Mouse (Mus musculus) hindbrain, embryonic 11.5 days (tissue): ENCODE measurements at regions not wholly inside any gene's neighbourhood (a gene's known extent, or its start where the extent isn't known, plus 50 kb on each side); places are given as distances from the start of the nearest gene placed in this dataset.

ENCODE experiments used
- ATAC-seq: fragments of 200-750 bp; cut with Nextera tagmentation; 2 replicates; pipeline ENCODE4 v1.8.0; 2017; ENCODE audit warnings: mild to moderate bottlenecking, moderate TSS enrichment, moderate library complexity; ENCODE audit not compliant: low FRiP score
- DNase-seq: peaks from one replicate; pipeline ENCODE4 v3.0.0-alpha.2; 2015; ENCODE audit warnings: low spot score
- H3K27ac ChIP-seq: fragments of 300-500 bp; sonication (generic); 2 replicates; pipeline ENCODE4 v1.5.1; 2014; ENCODE audit warnings: mild to moderate bottlenecking, low read depth, low read length
- H3K27me3 ChIP-seq: fragments of 300-500 bp; sonication (generic); 2 replicates; pipeline ENCODE4 v1.6.1; 2014; ENCODE audit warnings: mild to moderate bottlenecking, low read length, moderate library complexity, mixed read lengths; ENCODE audit not compliant: control insufficient read depth, insufficient read depth
- H3K36me3 ChIP-seq: fragments of 300-500 bp; sonication (generic); 2 replicates; pipeline ENCODE4 v1.6.1; 2014; ENCODE audit warnings: mild to moderate bottlenecking, low read length, moderate library complexity, mixed read lengths; ENCODE audit not compliant: control insufficient read depth, insufficient read depth
- H3K4me1 ChIP-seq: fragments of 300-500 bp; sonication (generic); replicated peaks from 2 replicates; pipeline ENCODE4 v1.6.1; 2014; ENCODE audit warnings: low read length, mixed read lengths; ENCODE audit not compliant: control insufficient read depth, insufficient read depth
- H3K4me2 ChIP-seq: fragments of 300-500 bp; sonication (generic); replicated peaks from 2 replicates; pipeline ENCODE4 v1.6.1; 2014; ENCODE audit warnings: mild to moderate bottlenecking, low read depth, low read length
- H3K4me3 ChIP-seq: fragments of 300-500 bp; sonication (generic); 2 replicates; pipeline ENCODE4 v1.5.1; 2014; ENCODE audit warnings: low read depth, low read length
- H3K9ac ChIP-seq: fragments of 300-500 bp; sonication (generic); 2 replicates; pipeline ENCODE4 v1.6.1; 2014; ENCODE audit warnings: low read depth, low read length
- H3K9me3 ChIP-seq: fragments of 300-500 bp; sonication (generic); 2 replicates; pipeline ENCODE4 v1.6.1; 2016; ENCODE audit warnings: low read length; ENCODE audit not compliant: control insufficient read depth
- WGBS: fragments of 180-500 bp; shearing (Covaris S2); extraction: QIAGEN DNeasy Blood & Tissue Kit; methylation state at CpG from one replicate; pipeline ENCODE4 v1.1.7; 2014; 5-methylcytosine and 5-hydroxymethylcytosine counted together

- DNase-seq (peak; percentile 33), ATAC-seq (peak; percentile 83)
- no peaks in the 10 kb centered on the region for H3K9me3 ChIP-seq
- no peak overlapping the region for H3K4me3 ChIP-seq
- no peak overlapping the region for H3K27ac ChIP-seq
- H3K9ac ChIP-seq: no peak overlapping the region
- H3K36me3 ChIP-seq: no peaks in the 10 kb centered on the region
- 0 out of 2 replicates have a peak, but pooled peaks cover 2% of the 10 kb centered on the region for H3K4me1 ChIP-seq
- H3K27me3 ChIP-seq: no peaks in the 10 kb centered on the region
- no peak overlapping the region for H3K4me2 ChIP-seq
- WGBS: 25% methylated on average over 1 of the region's 1 CpGs
Observed at GRCm38 (mm10) chr3:101701763-101702173, 97.3 kb upstream of the Atp1a1 start.

DNA sequence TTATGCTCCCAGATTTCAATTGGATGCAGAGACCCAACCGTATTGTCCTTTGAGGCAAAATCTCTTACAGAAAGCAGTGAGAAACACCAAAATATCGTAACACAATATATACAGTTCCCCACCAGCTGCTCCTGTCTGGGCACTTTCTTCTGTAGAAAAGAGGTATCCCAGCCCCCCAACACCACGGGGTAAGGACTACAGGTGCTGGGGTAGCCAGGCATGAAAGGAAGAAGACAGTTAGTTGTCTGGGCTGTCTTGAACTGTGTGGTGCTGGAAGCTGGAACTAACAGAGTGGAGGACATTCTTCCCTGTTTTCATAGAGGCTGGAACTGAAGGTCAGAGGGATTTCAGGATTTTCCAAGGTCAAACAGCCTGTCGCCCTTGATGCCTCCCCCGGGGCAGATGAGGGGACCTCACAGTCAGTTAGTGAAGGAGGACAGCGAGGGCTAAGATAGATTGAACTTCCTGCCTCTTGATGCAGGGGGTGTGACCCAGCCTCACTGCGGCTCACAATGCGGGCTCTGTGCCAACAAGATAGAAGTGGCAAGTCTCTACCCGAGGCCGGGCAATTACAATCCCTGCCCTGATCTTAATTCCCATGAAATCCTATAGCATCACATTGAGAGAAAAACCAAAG is 96.6 kb upstream of the Atp1a1 start:
- DNase-seq (peak; percentile 19), ATAC-seq (peak; percentile 70)
- Histone ChIP-seq H3K9me3 (no peaks in the 10 kb centered on the region), H3K36me3 (no peaks in the 10 kb centered on the region), H3K4me2 (no peak overlapping the region), H3K27me3 (no peaks in the 10 kb centered on the region), H3K27ac (no peak overlapping the region), H3K4me1 (0 out of 2 replicates have a peak, but pooled peaks cover 2% of the 10 kb centered on the region), H3K4me3 (no peak overlapping the region), H3K9ac (no peak overlapping the region)
- 72% methylated on average over 10 of the region's 10 CpGs for WGBS

DNA sequence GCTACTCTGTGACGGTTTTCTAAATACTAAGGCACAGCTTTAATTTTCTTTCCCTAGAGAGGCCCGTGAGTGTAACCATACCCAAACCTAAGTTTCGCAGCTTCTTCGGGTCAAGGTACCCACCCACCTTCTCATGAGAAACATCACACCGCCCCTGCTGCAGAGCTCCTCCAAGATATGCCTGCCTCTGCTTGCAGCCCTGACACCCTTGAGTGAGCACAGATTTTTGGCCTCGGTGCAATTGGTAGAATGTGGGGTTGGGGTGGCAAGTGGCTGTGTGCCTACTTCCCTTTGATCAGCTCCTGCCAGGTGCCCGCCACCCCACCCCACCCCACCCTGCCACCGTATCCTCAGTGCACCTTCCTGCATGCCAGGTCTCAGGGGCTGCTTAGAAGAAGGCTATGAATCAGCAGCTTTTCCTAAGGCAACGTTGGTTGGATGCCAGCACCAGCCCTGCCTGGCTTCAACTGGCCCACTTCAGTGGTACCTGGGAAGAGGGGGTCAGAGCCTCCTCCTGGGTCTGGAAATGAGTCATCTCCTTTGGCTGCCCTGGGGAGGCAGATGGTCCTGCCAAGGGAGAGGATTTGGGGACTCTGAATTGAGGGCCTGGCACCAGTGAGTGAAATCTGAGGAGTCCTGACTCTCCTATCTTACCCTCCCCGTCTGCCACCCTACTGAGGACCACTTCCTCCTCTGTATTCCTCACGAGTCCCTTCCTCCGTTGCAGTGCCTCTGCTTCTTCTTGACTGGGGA is 95.6 kb upstream of the Atp1a1 start:
- H3K4me2 ChIP-seq: no peak overlapping the region
- H3K9me3 ChIP-seq: no peaks in the 10 kb centered on the region
- DNase-seq: no peak
- no peaks in the 10 kb centered on the region for H3K36me3 ChIP-seq
- H3K4me3 ChIP-seq: no peak overlapping the region
- H3K27me3 ChIP-seq: no peaks in the 10 kb centered on the region
- ATAC-seq: no peak
- no peak overlapping the region for H3K9ac ChIP-seq
- H3K27ac ChIP-seq: no peak overlapping the region
- 78% methylated on average over 12 of the region's 12 CpGs for WGBS
- 0 out of 2 replicates have a peak, but pooled peaks cover 2% of the 10 kb centered on the region for H3K4me1 ChIP-seq

- H3K9ac ChIP-seq: no peak overlapping the region
- DNase-seq: no peak
- H3K4me2 ChIP-seq: no peak overlapping the region
- no peaks in the 10 kb centered on the region for H3K36me3 ChIP-seq
- H3K4me3 ChIP-seq: no peak overlapping the region
- no peaks in the 10 kb centered on the region for H3K27me3 ChIP-seq
- 72% methylated on average over 2 of the region's 2 CpGs for WGBS
- 0 out of 2 replicates have a peak, but pooled peaks cover 2% of the 10 kb centered on the region for H3K4me1 ChIP-seq
- H3K9me3 ChIP-seq: no peaks in the 10 kb centered on the region
- H3K27ac ChIP-seq: no peak overlapping the region
- ATAC-seq: no peak
Observed at GRCm38 (mm10) chr3:101696832-101697231, 92.3 kb upstream of the Atp1a1 start.

- Histone ChIP-seq H3K9me3 (no peaks in the 10 kb centered on the region), H3K4me1 (no peaks in the 10 kb centered on the region), H3K36me3 (no peaks in the 10 kb centered on the region), H3K27ac (no peak overlapping the region), H3K9ac (no peak overlapping the region), H3K27me3 (no peaks in the 10 kb centered on the region), H3K4me2 (no peak overlapping the region), H3K4me3 (no peak overlapping the region)
- ATAC-seq (no peak), DNase-seq (no peak)
- 62% methylated on average over 1 of the region's 1 CpGs for WGBS
Observed at GRCm38 (mm10) chr3:101694311-101694710, 89.8 kb upstream of the Atp1a1 start.

- H3K9ac ChIP-seq: no peak overlapping the region
- no peaks in the 10 kb centered on the region for H3K4me1 ChIP-seq
- no peaks in the 10 kb centered on the region for H3K36me3 ChIP-seq
- no peaks in the 10 kb centered on the region for H3K9me3 ChIP-seq
- H3K4me2 ChIP-seq: no peak overlapping the region
- H3K27me3 ChIP-seq: no peaks in the 10 kb centered on the region
- 74% methylated on average over 8 of the region's 8 CpGs for WGBS
- no peak overlapping the region for H3K27ac ChIP-seq
- no peak for DNase-seq
- no peak overlapping the region for H3K4me3 ChIP-seq
- ATAC-seq: no peak
Observed at GRCm38 (mm10) chr3:101691937-101692604, 87.6 kb upstream of the Atp1a1 start.

DNA sequence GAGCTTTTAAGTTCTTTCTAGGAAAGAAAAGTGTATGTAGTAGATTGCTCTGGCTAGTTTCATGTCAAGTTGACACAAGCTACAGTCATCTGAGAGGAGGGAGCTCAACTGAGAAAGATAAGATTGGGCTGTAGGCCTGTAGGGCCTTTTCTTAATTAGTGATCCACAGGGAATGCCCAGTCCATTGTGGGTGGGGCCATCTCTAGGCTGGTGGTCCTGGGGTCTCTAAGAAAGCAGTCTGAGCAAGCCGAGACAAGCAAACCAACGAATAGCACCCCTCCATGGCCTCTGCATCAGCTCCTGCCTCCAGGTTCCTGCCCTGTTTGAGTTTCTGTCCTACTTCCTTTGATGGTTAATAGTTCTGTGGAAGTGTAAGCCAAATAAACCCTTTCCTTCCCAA is 86.3 kb upstream of the Atp1a1 start:
- Histone ChIP-seq H3K9ac (no peak overlapping the region), H3K27ac (no peak overlapping the region), H3K4me1 (no peaks in the 10 kb centered on the region), H3K27me3 (no peaks in the 10 kb centered on the region), H3K36me3 (no peaks in the 10 kb centered on the region), H3K9me3 (no peaks in the 10 kb centered on the region), H3K4me3 (no peak overlapping the region), H3K4me2 (no peak overlapping the region)
- 50% methylated on average over 2 of the region's 2 CpGs for WGBS
- DNase-seq (no peak), ATAC-seq (no peak)

DNA sequence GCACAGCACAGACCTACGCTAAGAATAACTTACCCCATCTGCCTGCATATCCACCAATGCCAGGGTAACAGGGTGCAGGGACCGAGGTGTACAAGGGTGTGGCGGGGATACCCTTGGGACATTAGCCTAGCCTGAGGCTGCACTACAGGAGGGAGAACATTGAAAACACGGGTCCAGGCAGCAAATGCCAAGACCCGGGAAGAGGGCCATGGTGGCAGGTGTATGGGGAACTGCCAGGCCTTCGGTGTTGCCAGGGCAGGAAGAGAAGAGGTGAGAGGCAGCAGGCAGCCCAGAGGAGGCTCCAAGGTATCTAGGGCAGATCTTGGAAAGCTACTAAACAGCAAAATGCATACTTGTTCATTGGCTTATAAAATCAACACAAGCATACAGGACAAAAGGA is 85.7 kb upstream of the Atp1a1 start:
- ATAC-seq: no peak
- Histone ChIP-seq H3K27me3 (no peaks in the 10 kb centered on the region), H3K27ac (no peak overlapping the region), H3K36me3 (no peaks in the 10 kb centered on the region), H3K4me2 (no peak overlapping the region), H3K4me1 (no peaks in the 10 kb centered on the region), H3K9me3 (no peaks in the 10 kb centered on the region), H3K4me3 (no peak overlapping the region), H3K9ac (no peak overlapping the region)
- 83% methylated on average over 6 of the region's 6 CpGs for WGBS
- no peak for DNase-seq
